Mouse (Mus musculus) left cerebral cortex, adult 9 months (tissue): ENCODE results near the gene Prdm5.

Experiments used
- DNase-seq, 2 experiments: peaks; one replicate each; pipeline ENCODE4 v3.0.0; 2022; ENCODE audit warnings: low spot score in 2 of 2

Prdm5 gene

GRCm38 (mm10) chr6:65778861-65779688, at the start of gene Prdm5:
Gene Prdm5 (plus strand): TSS chr6:65778988.
- peak in 1 of 2 experiments; percentile 9 for DNase-seq

- DNase-seq: no peak
Measured at GRCm38 (mm10) chr6:65739442-65739841, 39.3 kb upstream of the Prdm5 start.

- DNase-seq: no peak
Measured at GRCm38 (mm10) chr6:65743144-65743870, 35.5 kb upstream of the Prdm5 start.

- no peak for DNase-seq
Measured at GRCm38 (mm10) chr6:65743871-65744202, 35.0 kb upstream of the Prdm5 start.

- no peak for DNase-seq
Measured at GRCm38 (mm10) chr6:65758214-65758613, 20.6 kb upstream of the Prdm5 start.

GRCm38 (mm10) chr6:65759174-65759573, 19.6 kb upstream of the Prdm5 start:
- no peak for DNase-seq

- DNase-seq: no peak
Measured at GRCm38 (mm10) chr6:65760073-65760472, 18.7 kb upstream of the Prdm5 start.

GRCm38 (mm10) chr6:65764459-65764858, 14.3 kb upstream of the Prdm5 start:
- DNase-seq: no peak

- DNase-seq: no peak
Measured at GRCm38 (mm10) chr6:65765057-65765456, 13.7 kb upstream of the Prdm5 start.

GRCm38 (mm10) chr6:65765752-65766397, 12.9 kb upstream of the Prdm5 start:
- DNase-seq: no peak

- no peak for DNase-seq
Measured at GRCm38 (mm10) chr6:65767911-65768310, 10.9 kb upstream of the Prdm5 start.

GRCm38 (mm10) chr6:65773566-65773965, 5.2 kb upstream of the Prdm5 start:
- DNase-seq: no peak

- DNase-seq: no peak
Measured at GRCm38 (mm10) chr6:65779689-65780233, 973 bp downstream of the Prdm5 start.

GRCm38 (mm10) chr6:65781441-65781840, 2.7 kb downstream of the Prdm5 start:
- DNase-seq: no peak

GRCm38 (mm10) chr6:65783670-65784069, 4.9 kb downstream of the Prdm5 start:
- no peak for DNase-seq

GRCm38 (mm10) chr6:65792923-65793322, 14.1 kb downstream of the Prdm5 start:
- peak in 1 of 2 experiments; percentile 15 for DNase-seq

GRCm38 (mm10) chr6:65796552-65796951, 17.8 kb downstream of the Prdm5 start:
- DNase-seq: no peak

- no peak for DNase-seq
Measured at GRCm38 (mm10) chr6:65797276-65797675, 18.5 kb downstream of the Prdm5 start.

GRCm38 (mm10) chr6:65798390-65798789, 19.6 kb downstream of the Prdm5 start:
- no peak for DNase-seq

GRCm38 (mm10) chr6:65811685-65812084, 32.9 kb downstream of the Prdm5 start:
- no peak for DNase-seq

- peak in 1 of 2 experiments; percentile 13 for DNase-seq
Measured at GRCm38 (mm10) chr6:65818039-65818747, 39.4 kb downstream of the Prdm5 start.

GRCm38 (mm10) chr6:65828656-65829055, 49.9 kb downstream of the Prdm5 start:
- DNase-seq: no peak
